Mouse (Mus musculus) liver, embryonic 14.5 days (tissue): Measurements from ENCODE around the gene Btbd9. TPM values are rescaled to one million over a fixed set of nuclear protein-coding genes. Genes with fewer than 3 reads are reported as not detected.

Source experiments
- ATAC-seq: fragments of 200-750 bp; cut with Nextera tagmentation; 2 replicates; pipeline ENCODE4 v1.8.0; 2017; ENCODE audit warnings: moderate number of reproducible peaks, mild to moderate bottlenecking, moderate library complexity; ENCODE audit not compliant: insufficient read depth
- DNase-seq, 3 experiments: peaks; one replicate each; pipeline ENCODE4 v3.0.0-alpha.2; 2012 to 2013; ENCODE audit warnings: low read depth in 3 of 3, low spot score in 3 of 3
- H3K27ac ChIP-seq: fragments of 300-500 bp; sonication (generic); 2 replicates; pipeline ENCODE4 v1.5.1; 2014; ENCODE audit warnings: moderate library complexity, mild to moderate bottlenecking, control low read depth, inconsistent platforms
- H3K27me3 ChIP-seq: fragments of 300-500 bp; sonication (generic); 2 replicates; pipeline ENCODE4 v1.6.1; 2014; ENCODE audit warnings: mild to moderate bottlenecking, low read length, moderate library complexity; ENCODE audit not compliant: control insufficient read depth, insufficient read depth
- H3K36me3 ChIP-seq: fragments of 300-500 bp; sonication (generic); replicated peaks from 2 replicates; pipeline ENCODE4 v1.6.1; 2014; ENCODE audit warnings: low read depth; ENCODE audit not compliant: control insufficient read depth, insufficient read depth
- H3K4me1 ChIP-seq, 2 experiments: fragments of 200-500 bp in 1 of 2; fragments of 300-500 bp in 1 of 2; sonication (generic) in 1 of 2; replicated peaks; 2 replicates each; pipeline ENCODE4 v1.6.1; 2012 to 2014; ENCODE audit warnings: antibody characterized with exemption in 1 of 2, inconsistent platforms in 1 of 2, low read length in 1 of 2; ENCODE audit not compliant: control insufficient read depth in 2 of 2, insufficient read depth in 2 of 2
- H3K4me2 ChIP-seq: fragments of 300-500 bp; sonication (generic); 2 replicates; pipeline ENCODE4 v1.6.1; 2014; ENCODE audit warnings: low read depth, mild to moderate bottlenecking, control low read depth, moderate library complexity
- H3K4me3 ChIP-seq, 2 experiments: fragments of 200-500 bp in 1 of 2; fragments of 300-500 bp in 1 of 2; sonication (generic) in 1 of 2; 2 replicates each; pipeline ENCODE4 v1.5.1; 2012 to 2014; ENCODE audit warnings: low read depth in 2 of 2, low read length in 2 of 2, mild to moderate bottlenecking in 2 of 2, control low read depth in 1 of 2, inconsistent platforms in 1 of 2, moderate library complexity in 1 of 2; ENCODE audit not compliant: insufficient read depth in 1 of 2
- H3K9ac ChIP-seq: fragments of 300-500 bp; sonication (generic); replicated peaks from 2 replicates; pipeline ENCODE4 v1.6.1; 2014; ENCODE audit warnings: mild to moderate bottlenecking, control low read depth, moderate library complexity
- H3K9me3 ChIP-seq: fragments of 300-500 bp; sonication (generic); 2 replicates; pipeline ENCODE4 v1.6.1; 2016; ENCODE audit warnings: low read length, mixed read lengths; ENCODE audit not compliant: control insufficient read depth
- CTCF ChIP-seq: IDR thresholded peaks from 2 replicates; pipeline ENCODE4 v1.5.1; 2016; ENCODE audit warnings: antibody characterized with exemption, low read depth, control low read depth
- EP300 ChIP-seq: IDR thresholded peaks from 2 replicates; pipeline ENCODE4 v1.6.1; 2016; ENCODE audit warnings: antibody characterized with exemption, low read depth
- WGBS: fragments of 180-500 bp; shearing (Covaris S2); extraction: QIAGEN DNeasy Blood & Tissue Kit; methylation state at CpG from one replicate; pipeline ENCODE4 v1.1.7; 2014; ENCODE audit not compliant: insufficient replicate concordance; 5-methylcytosine and 5-hydroxymethylcytosine counted together
- polyA plus RNA-seq, 2 experiments: library from polyadenylated mRNA; depleted of rRNA in 1 of 2; stranded (reverse) in 1 of 2; unstranded in 1 of 2; fragments of >200 nt; fragmentation: Nextera tagmentation in 1 of 2; extraction: Ambion mirVana in 1 of 2; gene quantifications; 2 replicates each; pipeline versions ENCODE4 v1.2.1 to v1.2.3; 2012 to 2014

Gene Btbd9
- polyA plus RNA-seq, 2 experiments, result 2.7 to 9.6 TPM

GRCm38 (mm10) chr17:30359392-30359791, 216.9 kb downstream of the Btbd9 start:
- no peak overlapping the region for H3K4me2 ChIP-seq
- WGBS, result 65% methylated on average over 5 of the region's 5 CpGs
- peaks cover 0 to 8% of the 10 kb centered on the region in 2 experiments; a peak in 2 of 4 replicates for H3K4me1 ChIP-seq
- no peak overlapping the region for H3K9ac ChIP-seq
- H3K4me3 ChIP-seq, result no peak overlapping the region
- H3K27me3 ChIP-seq, result no peaks in the 10 kb centered on the region
- DNase-seq (no peak), ATAC-seq (no peak)
- H3K36me3 ChIP-seq, result no peaks in the 10 kb centered on the region
- no peak overlapping the region for H3K27ac ChIP-seq
- no peaks in the 10 kb centered on the region for H3K9me3 ChIP-seq
- TF ChIP-seq CTCF (no peak), EP300 (no peak)

GRCm38 (mm10) chr17:30355431-30355830, 220.9 kb downstream of the Btbd9 start:
- Histone ChIP-seq H3K27ac (no peak overlapping the region), H3K36me3 (no peaks in the 10 kb centered on the region), H3K4me1 (peaks cover 0 to 2% of the 10 kb centered on the region in 2 experiments; a peak in 1 of 4 replicates), H3K27me3 (no peaks in the 10 kb centered on the region), H3K4me3 (no peak overlapping the region), H3K9ac (no peak overlapping the region), H3K9me3 (no peaks in the 10 kb centered on the region), H3K4me2 (no peak overlapping the region)
- no peak for TF ChIP-seq EP300
- TF ChIP-seq CTCF, result no peak
- ATAC-seq, result no peak
- 29% methylated on average over 1 of the region's 1 CpGs for WGBS
- no peak for DNase-seq

- Histone ChIP-seq H3K4me3 (no peak overlapping the region), H3K27ac (no peak overlapping the region), H3K36me3 (no peaks in the 10 kb centered on the region), H3K4me1 (no peaks in the 10 kb centered on the region), H3K9ac (no peak overlapping the region), H3K27me3 (no peaks in the 10 kb centered on the region), H3K9me3 (no peaks in the 10 kb centered on the region), H3K4me2 (no peak overlapping the region)
- DNase-seq (no peak), ATAC-seq (no peak)
- WGBS, result 77% methylated on average over 5 of the region's 5 CpGs
- TF ChIP-seq EP300, result no peak
- no peak for TF ChIP-seq CTCF
Measured at GRCm38 (mm10) chr17:30354381-30354780, 221.9 kb downstream of the Btbd9 start.

GRCm38 (mm10) chr17:30348031-30348430, 228.3 kb downstream of the Btbd9 start:
- ATAC-seq, result no peak
- H3K9ac ChIP-seq, result no peak overlapping the region
- no peak overlapping the region for H3K4me3 ChIP-seq
- no peak overlapping the region for H3K27ac ChIP-seq
- WGBS, result 60% methylated on average over 2 of the region's 2 CpGs
- no peaks in the 10 kb centered on the region for H3K36me3 ChIP-seq
- H3K4me2 ChIP-seq, result peak overlapping the region; percentile 31; the same call in 1 of the 2 replicates
- DNase-seq, result no peak
- TF ChIP-seq CTCF, result no peak
- no peak for TF ChIP-seq EP300
- peaks cover 21 to 34% of the 10 kb centered on the region in 2 experiments for H3K4me1 ChIP-seq
- no peaks in the 10 kb centered on the region for H3K9me3 ChIP-seq
- no peaks in the 10 kb centered on the region for H3K27me3 ChIP-seq

GRCm38 (mm10) chr17:30347101-30347613, 229.1 kb downstream of the Btbd9 start:
- peak overlapping the region; percentile 31 for H3K4me2 ChIP-seq
- ATAC-seq, result peak; percentile 96
- H3K36me3 ChIP-seq, result no peaks in the 10 kb centered on the region
- H3K27me3 ChIP-seq, result no peaks in the 10 kb centered on the region
- no peak overlapping the region for H3K4me3 ChIP-seq
- peak; percentile 64 to 72 (median 72) for DNase-seq
- no peak for TF ChIP-seq CTCF
- TF ChIP-seq EP300, result peak; percentile 93
- peaks cover 21 to 34% of the 10 kb centered on the region in 2 experiments for H3K4me1 ChIP-seq
- no peak overlapping the region for H3K9ac ChIP-seq
- 3% methylated on average over 10 of the region's 10 CpGs for WGBS
- H3K27ac ChIP-seq, result no peak overlapping the region
- no peaks in the 10 kb centered on the region for H3K9me3 ChIP-seq
